Mouse (Mus musculus) fibroblast of lung, adult 2 months (primary cell): ENCODE data around the gene Macrod2.

Experiments
- DNase-seq: peaks from one replicate; pipeline ENCODE4 v3.0.0-alpha.2; 2011; ENCODE audit warnings: low read depth

Macrod2 gene

DNA sequence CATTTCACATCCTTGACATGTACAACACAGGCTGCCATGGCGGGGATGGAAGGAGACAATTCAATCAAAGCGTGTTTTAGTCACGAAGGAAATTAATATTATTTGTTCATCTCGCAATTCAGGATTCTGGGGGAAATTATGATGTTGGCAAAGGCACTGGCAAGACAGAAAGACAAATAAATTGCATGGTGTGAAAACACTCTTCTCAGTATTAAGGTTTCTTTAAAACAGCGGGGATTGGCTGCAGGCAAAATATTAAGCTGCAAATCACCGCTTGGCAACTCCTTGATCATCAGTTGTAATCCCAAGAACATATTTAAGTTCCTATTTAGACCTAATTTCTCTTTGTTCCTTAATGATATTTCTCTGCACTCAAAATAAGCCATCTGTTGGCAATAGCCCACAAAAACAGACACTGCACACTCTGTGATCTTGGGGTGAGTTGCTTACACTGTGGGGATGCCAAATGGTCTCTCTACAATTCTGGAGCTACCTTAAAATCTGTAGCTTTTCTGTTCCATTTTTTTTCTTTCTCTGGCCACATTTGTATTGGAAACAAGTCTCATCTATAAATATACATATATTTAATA, 1466.7 kb downstream of the Macrod2 start:
- DNase-seq: no peak

DNA sequence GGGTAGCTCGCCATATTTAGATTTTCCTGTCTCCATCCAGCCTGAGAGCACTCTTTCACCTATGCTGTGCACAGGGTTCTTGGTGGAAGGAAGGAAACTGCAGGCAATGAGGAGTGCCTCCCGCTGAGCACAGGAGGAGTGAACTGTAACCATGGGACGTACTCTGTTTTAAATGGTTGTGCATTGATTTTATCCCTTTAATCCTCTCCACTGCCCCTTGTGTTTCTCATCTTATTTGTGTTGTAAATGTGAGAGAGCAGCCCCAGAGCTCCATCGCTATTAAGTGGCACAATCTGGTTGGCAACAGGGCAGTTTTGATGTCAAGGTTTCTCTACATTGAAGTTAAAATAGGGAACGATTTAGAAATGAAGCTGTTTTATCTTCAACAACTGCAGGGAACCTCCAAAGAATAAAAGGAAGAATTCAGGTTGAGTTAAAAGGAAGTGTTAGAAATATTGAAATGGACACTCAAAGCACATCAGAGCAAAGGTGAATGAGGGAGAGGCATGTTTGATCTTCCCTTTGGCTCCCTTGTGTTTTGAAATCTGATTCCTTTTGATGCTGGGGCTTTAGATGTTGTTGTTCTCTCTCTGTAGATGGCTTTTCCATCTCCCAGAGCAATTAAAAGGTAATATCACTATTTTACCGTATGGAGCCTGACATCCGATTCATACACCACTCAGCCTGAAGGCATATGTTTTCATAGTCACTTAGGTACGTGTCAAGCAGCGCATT, 1467.6 kb downstream of the Macrod2 start:
- no peak for DNase-seq

DNA sequence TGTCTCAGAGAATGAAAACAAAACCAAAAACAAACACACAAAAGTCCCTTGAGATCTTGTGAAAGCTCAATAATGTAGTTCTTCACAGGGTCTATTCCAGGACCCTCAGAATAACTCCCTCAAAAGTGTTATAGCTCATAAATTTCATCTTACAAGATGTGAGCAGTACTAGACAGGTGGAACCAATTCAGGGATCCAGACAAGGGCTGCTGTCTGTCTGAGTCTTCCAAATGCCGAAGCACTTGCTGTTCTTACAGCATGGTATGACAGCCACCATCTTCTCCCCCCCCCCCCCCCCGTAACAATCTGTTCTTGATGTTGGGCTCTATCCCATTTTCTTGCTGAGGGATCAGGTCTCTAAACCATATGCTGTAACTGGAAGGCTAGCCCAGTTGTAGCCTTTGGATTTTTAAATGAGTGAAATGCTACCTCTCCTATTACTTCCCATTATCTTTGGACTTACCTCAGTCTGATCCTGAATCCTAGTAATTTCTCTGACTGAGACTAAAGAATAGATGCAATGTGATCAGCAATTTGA, 1468.6 kb downstream of the Macrod2 start:
- DNase-seq: no peak

DNA sequence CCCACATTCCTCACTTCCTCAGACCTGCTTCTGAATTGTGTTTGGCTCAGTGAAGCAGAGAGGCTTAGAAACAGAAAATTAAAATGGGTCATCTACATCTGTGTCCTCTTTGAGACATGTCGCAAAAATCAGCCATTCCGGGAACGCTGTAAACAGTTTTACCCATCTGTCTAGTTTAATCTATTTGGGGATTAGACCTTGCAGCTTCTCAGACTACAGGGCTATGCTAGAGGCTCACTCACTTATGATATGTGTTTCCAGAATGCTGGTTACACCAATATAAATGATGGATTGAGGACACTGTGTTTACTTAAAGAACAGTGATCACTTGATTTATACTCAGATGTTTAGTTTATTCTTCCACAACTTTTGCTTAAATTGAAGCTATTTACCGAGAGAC, 1475.8 kb downstream of the Macrod2 start:
- DNase-seq: no peak

DNA sequence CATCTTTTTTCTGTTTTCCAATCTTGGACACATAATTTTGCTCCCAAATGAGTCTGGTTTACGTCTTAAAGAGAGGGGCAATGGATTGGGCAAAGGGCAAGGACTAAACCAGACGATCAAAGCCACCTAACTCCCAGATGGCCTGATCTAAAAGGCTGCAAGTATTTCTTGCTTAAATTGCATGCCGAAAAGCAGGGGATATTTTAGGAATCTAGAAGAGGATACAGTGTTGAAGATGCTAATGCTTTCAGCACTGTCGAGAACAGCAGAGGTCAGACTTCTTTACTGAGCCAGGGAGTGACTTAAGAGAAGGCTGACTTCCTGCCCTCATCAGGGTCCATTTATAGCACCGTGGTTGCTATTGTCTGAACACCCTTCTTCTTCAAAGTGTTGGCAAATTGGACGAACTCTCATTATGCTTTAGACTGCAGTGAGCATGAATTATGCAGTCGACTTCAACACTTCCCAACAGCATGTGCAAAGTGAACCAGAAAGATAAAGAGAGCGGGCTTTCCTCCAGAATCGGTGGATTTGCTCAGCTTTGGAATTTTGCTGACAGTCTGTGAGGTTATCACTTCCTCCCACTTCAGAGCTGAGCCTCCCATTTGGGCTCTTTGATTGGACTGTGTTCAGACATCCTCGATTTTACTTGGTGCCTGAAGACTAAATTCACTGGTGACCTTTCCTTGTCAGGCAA, 1481.2 kb downstream of the Macrod2 start:
- no peak for DNase-seq

DNA sequence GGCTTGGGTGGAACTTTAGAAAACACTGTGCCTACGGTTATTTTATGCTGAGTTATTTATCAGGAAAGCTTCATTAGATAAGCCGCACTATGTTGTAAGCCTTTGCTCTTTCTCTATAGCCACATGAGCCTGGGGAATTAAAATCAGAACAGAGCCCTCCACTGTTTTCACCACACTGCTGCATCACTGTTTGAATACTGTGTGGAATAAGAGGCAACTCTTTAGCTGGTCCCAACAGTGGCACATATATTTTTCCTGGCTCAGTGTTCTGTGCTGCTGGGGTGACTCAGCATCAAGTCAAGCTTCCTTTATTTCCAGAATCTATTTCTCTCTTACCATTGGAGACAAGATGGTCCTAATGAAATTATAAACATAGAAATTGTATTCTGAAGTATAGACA, 1481.8 kb downstream of the Macrod2 start:
- DNase-seq: peak; percentile 4

DNA sequence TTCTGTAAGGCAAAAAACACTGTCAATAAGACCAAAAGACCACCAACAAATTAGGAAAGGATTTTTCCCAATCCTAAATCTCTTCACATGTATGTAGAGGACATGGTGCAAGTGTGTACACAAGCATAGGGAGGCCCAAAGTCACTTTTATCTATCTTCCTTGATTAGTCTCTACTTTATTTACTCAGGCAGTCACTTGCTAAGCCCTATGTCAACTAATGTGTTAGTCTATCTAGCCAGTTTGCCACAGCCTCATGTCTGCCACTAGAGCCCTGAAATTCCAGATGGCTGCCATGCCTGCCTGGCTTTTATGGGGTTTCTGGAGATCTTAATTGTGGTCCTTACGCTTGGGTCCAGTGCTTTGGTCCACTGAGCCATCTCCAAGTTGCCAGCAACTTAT, 1483.4 kb downstream of the Macrod2 start:
- no peak for DNase-seq

DNA sequence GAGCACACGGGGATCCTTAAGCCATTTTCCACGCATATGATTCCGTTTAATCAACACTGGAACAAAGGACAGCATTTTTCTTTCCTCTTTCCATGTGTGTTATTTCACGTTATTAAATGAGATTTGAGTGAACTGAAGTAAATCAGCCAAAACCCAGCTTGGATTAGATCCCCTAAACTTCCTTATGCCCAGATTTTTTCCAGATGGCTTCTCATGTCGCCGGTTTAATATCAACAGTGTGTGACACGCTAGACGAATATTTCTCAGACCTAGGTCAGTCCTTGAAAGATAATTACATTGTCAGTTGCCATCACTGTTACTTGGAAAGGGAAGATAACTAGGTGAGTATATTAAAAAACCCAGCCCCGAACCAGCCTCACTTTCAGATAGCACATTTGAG, 1484.6 kb downstream of the Macrod2 start:
- no peak for DNase-seq

DNA sequence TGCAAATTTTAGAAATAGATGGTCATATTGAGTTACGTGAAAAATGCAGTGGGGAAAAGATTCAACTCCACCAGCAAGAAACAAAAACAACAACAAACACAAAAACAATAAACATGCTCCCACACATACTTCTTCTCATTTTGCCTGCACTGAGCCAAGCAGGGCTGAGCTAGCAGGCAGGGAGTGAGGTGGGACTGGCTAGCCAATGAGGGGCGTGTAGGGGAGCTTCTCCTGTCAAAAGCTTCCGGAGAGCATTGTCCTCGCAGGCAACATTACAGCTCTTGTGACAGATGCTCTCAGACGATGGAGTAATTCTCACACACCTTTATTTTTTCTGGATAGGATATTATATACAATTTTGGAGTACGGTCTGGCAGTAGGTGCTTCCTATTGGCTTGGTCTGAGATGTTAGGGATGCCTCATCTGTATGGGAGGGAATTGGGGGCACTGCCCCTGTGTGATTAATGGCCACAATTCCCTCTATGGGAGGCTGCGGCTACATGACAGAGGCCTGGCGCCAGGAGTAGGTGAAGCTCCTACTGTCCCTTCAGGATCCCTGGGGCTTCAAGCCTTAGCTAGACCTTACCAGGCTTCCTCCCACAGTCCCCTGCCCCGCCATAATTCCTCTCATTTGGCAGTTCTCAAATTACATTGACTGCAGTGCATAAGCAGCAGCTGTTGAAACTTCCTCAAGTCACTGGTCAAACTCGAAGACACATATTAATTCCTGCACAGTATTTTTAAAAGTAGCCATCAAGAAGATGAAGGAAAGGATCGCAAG, 1491.8 kb downstream of the Macrod2 start:
- no peak for DNase-seq

DNA sequence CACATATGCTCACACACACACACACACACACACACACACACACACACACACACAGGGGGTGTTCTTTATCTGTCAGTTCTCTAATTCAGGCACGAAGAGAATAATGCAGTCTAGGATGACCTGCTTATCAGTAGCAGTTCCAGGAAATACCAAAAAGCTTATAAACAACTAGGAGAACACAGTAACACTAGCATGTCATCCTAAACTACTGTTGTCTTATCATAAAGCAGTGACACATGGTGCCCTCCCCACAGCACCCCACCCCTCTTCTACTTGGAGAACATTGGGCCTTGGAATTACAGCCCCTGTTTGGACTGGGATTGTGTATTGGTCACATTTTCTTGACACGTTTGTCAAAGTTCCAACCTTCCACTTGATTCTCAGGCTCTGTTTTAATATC, 1494.4 kb downstream of the Macrod2 start:
- no peak for DNase-seq

DNA sequence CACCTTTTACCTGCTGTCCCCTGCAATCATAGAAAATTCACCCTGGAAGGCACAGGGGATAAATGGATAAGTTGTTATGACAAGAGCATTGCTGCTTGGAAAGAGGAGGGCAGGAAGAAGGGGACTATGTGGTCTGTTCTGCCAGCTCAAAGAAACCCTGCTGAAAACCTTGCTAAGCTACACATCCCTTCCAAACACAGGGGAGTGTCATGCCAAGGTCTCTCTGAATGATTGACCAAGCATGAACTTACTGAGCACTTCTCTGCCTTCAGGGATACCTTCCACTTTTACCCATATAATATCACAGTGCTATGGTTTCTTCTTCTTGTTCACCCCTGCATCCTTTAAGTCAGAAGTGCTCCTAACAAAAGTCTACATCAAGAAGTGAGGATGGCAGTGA, 1502.8 kb downstream of the Macrod2 start:
- DNase-seq: no peak

DNA sequence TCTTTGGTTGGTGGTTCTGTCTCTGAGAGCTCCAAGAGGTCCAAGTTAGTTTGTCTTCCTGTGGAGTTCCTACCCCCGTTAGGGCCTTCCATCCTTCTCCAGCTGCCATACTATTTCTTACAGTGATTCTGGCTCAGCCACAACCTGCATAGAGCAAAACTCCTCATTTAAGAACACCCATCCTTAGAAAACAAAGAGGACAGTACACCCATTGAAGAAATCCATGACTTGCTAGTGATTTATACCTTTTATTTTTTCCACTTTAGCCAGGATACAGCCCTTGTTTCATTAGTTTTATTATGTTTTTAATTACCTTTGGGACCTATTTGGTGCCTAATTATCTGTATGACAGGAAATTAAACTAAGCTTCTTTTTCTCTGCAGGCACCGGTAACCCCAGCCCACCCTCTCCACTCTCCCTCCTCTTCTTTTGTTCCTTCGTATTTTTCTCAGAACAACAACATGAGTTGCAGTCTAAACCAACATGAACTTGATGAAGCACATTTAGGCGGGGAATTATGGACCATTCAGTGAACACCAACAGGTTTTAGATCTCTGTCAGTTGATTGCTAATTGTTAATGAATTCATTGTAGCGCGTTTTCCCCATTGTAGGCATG, 1516.8 kb downstream of the Macrod2 start:
- no peak for DNase-seq

DNA sequence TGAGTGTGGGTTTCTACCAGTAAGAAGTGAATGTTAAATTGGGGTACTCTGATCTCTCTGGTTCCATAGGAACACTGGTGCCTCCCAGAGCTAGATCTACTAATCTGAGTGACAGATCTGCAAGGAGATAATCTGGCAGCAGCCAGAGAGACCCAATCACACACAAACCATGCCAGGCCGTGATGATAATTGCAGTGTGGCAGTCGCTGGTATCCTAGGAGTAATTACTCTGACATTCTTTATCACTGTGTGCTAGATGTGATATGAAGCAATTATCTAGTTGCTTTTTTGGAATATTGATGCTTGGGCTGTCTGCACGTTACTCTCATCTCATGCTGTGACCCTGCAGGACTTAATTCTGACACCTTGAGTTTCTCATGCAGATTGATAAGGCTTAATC, 1518.4 kb downstream of the Macrod2 start:
- DNase-seq: no peak

DNA sequence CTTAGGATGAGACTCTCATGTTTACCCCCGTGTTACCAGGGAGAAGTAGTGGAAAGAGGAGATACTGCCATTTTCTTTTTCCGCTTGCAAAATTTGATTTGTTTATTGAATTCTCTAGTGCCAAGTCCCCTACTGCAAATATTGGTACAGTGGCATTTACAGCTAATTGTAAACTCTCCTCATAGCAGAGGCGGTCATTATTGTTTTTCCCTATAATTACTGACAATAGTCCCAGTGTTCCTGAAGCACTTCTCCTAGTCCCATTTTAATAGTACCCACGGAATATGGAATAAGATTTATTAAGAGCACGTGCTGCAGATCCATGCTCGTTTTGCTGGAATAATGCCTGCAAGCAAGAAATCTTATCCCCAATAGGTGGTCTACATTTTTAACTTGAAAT, 1518.8 kb downstream of the Macrod2 start:
- DNase-seq: no peak

DNA sequence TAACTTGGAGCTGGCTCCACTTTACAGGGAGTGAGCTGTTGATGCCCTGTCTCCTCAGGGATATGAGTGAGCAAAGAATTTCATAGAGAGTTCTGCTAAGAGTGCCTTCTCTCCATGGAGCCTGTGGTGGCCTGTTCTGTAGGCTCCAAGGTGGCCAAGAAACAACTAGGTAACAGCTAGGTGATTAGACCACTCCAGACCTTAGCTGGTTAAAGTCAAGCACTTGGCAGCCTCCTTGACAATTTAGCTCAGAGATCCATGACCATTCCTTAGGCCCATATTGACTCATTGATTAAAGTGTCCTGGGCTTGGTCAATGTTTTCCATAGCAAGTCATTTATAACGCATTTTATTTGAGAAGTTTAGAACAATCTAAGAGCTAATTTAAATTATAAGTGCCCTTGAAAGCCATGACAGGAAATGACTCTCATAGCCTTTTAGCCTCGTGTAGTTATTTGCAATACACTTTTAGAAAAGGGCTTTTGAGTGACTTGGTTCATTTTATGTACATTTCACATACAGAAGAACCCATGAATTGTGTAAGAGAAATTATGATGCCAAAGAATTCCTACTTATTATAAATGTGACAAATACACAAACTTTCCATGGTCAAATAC, 1525.4 kb downstream of the Macrod2 start:
- DNase-seq: no peak

DNA sequence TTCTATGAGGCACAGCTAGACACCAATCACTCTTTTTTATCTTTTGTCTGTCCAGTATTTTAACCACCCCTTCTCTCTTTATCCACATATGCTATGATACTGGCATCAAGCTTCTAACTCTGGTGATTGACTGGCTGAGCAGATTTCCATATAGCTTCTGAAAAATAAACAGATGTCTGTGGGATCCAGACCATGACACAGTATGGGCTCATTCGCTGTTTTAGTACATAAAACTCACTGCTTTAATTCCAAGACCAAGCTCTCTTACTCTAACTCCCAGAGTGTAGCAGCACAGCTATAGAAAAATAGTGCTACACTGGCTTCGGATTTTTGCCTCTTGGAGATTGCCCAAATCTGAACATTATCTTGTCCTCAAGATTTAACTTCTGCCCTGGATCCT, 1540.0 kb downstream of the Macrod2 start:
- no peak for DNase-seq

DNA sequence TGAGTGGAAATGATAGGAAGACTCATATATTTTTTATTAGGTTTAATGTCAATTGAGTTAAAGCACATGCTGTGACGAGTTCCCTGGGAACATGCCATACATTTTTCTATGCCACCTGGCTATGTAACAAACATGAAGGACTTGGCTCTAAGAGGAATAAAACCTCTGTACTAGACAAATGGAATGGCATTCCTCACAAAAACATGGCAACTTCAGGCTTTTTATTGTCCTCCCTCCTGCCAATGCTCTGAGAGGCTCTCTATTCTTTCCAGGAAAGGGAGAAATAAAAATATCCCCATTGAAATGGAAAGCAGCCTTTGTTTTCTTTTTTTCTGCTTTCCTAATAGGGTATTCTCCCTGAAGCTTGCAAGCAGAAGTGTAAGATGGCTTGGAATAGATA, 1559.7 kb downstream of the Macrod2 start:
- no peak for DNase-seq

DNA sequence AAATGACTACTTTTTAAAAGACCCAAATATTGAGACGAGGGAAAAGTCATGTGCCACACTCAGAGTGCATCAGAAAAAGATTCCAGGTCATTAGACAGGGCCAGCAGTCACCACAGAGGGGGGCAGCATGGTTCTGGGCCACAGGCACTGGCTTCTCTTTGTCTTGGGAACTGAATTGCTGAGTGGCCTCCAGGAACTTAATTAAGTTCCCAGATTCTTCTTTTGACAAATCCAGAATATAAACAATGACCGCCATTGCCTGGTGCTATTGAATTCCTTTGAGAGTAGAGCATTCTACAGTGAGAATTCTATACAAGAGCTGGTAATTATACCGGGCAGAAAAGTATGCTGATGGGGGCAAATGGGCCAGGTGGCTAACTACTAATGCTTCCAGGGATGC, 1560.1 kb downstream of the Macrod2 start:
- DNase-seq: no peak

DNA sequence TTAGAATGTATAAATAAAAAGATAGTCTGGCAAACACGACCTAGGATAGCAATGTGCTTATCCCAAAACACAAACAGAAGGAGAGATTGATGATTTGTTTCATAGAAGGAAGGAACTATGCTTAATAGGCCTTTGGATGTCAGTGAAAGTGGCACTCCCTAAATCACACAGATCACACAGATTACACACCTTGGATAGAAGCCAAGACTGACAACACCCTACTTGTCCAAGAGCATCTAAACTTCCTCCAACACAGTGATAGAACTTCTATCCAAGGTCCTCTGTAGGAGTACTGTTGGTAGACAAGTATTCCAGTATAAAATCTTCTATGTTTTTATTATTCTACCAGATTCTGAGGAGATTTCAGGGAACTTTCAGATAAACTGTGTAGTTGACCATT, 1567.8 kb downstream of the Macrod2 start:
- DNase-seq: no peak

DNA sequence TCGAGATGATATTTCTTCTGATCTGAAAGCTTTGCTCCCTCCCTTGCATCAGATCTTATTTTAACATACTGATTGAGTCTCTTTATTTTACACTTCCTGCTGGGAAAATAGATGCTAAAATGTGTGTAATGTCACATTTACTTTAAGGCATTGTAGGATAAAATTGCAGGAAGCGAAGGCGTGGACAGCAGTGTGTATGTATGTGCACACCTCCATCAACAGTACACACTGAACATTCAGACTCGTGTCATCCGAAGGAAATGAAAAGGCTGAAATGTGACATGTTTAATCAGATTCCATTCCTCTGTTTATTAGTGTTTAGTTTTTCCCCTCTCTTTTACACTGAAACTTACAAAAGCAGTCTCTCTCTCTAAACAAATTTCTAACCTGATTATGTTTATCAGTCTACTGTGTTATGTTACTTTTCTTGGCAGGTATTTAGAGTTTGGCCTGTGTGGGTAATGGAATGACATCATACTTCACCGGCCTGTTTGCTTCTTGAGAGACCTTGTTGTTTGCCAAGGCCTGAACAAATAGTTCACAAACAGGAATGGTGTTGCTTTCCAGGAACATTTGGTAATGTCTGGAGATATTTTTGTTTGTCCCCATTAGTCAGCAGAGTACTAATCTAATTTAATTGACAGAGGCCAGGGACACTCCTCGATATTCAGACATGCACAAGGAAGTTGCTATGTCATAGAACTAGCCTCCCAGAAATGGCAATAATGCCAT, 1588.7 kb downstream of the Macrod2 start:
- DNase-seq: no peak

DNA sequence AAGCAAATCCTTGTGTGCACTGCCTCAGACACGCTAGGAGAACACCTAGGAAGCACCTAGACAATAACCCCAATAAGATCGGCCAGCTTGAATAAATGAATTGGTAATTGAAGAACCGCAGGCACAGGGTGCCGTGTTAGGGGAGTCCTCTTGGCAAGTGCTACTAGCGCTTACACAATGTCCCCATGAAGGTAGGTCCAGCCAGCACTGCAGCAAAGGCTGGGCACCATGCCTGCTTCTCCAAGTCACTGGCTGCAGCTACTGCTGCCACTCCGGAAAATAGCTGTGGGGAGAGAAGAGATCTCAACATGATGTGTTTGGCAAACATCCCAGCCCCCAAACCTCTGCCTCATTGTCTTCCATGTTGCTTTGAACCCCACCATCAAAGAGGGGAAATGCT, 1603.8 kb downstream of the Macrod2 start:
- DNase-seq: no peak
